Mouse (Mus musculus): ENCODE measurements around the gene Shisa6. TPM values are rescaled to one million over a fixed set of nuclear protein-coding genes. Genes with fewer than 3 reads are reported as not detected.

Gene Shisa6
- polyA plus RNA-seq, 1 experiment from 2014 or later = 0.37 TPM

DNA sequence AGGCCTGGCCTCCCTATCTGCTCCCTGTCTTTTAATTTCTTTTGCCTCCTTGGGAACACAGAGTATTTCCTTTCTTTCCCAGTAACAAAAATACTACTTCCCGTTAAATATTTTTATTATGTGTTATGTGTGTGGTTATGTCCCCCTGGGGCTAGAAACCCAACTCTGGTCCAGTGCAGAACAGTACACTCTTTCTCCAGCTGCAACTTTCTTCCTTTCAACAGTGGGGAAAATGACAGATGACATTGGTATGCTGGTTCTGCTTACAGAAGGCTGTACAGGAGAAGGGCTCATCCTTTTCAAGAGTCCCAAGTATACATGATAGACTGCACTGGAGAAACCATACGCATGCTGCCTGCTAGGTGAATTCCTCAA is 251.1 kb downstream of the Shisa6 start:
- no peak overlapping the region for H3K27ac ChIP-seq

DNA sequence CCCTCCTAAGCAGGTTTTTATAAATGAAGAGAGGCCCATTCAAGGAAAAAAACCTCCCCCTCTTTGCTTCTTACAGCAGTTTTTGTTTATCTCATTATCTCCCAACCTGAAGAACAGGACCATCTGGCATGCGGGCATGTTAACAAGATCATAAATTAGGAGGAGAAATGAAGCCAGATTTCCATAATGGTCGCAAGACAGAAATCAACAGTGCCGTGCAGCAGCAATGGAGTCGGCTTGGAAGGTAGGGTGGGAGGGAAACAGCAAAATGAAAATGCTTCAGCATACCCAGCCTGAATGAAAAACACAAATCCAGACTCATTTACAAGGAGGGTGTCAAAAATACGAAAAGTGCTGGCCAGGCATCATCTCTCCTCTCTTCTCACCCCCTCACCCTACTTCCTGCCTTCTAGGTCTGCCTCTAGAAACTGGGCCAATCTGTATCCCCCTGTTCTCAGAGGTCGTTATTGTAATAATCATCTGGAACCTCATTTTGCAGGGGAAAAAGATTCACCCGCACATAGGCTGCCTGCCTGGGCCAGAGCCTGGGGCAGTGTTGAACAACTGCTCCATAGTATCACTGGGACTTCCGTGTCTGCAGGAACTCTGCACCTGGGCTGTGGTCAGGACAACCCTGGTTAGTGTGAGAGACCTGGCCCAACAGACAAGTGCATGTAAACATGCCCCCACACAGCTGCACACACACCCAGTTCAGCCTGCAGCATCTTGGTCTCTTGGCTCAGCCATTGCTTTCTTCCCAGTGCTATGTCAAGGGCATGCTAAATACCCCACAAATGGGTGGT is 251.7 kb downstream of the Shisa6 start:
- H3K4me1 ChIP-seq (replicated peaks; ENCODE audit: insufficient read depth, low read length) = no peaks in the 10 kb centered on the region
- TF ChIP-seq CTCF (IDR thresholded peaks at IDR 0.05; ENCODE audit: low read depth) = no peak
- WGBS = 58% methylated on average over 8 of the region's 8 CpGs
- H3K9ac ChIP-seq (ENCODE audit: low read depth, low read length) = no peak overlapping the region
- no peak overlapping the region for H3K4me3 ChIP-seq (replicated peaks; ENCODE audit: low read depth, low read length)
- ATAC-seq (replicated peaks; ENCODE audit: low FRiP score, low read depth) (no peak), DNase-seq (ENCODE audit: low spot score) (no peak)
- H3K36me3 ChIP-seq (ENCODE audit: insufficient read depth, low read length) = no peaks in the 10 kb centered on the region
- H3K4me2 ChIP-seq (ENCODE audit: low read length) = no peak overlapping the region
- H3K9me3 ChIP-seq (replicated peaks; ENCODE audit: low read length) = no peaks in the 10 kb centered on the region
- no peaks in the 10 kb centered on the region for H3K27me3 ChIP-seq (ENCODE audit: insufficient read depth, low read length)
- no peak overlapping the region for H3K27ac ChIP-seq

More for the DNA sequence above, 251.1 kb downstream of the Shisa6 start:
- Histone ChIP-seq H3K36me3 (ENCODE audit: insufficient read depth, low read length) (no peaks in the 10 kb centered on the region), H3K9ac (ENCODE audit: low read depth, low read length) (no peak overlapping the region), H3K27me3 (ENCODE audit: insufficient read depth, low read length) (no peaks in the 10 kb centered on the region), H3K4me1 (replicated peaks; ENCODE audit: insufficient read depth, low read length) (no peaks in the 10 kb centered on the region), H3K9me3 (replicated peaks; ENCODE audit: low read length) (no peaks in the 10 kb centered on the region), H3K4me3 (replicated peaks; ENCODE audit: low read depth, low read length) (no peak overlapping the region), H3K4me2 (ENCODE audit: low read length) (no peak overlapping the region)
- DNase-seq (ENCODE audit: low spot score) (no peak), ATAC-seq (replicated peaks; ENCODE audit: low FRiP score, low read depth) (no peak)
- no peak for TF ChIP-seq CTCF (IDR thresholded peaks at IDR 0.05; ENCODE audit: low read depth)
- WGBS = 74% methylated on average over 2 of the region's 2 CpGs

DNA sequence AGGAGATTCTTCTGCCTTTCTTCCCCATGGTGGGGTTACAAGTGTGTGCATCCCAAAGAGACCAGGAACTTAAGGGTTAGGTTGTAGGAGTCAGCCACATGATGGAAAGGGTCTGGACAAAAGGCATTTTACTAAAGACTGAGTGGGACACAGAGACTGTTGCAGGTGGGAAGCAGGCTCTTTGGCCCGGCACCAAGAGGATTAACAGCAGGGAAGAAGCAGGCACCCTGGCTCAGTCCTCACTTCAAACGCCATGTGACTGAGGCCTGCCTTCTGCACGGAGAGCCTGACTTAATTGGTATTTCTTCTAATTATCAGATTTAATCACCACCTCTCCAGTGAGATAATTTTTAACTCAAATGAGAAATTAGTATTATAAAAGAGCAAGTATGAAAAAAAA is 258.7 kb downstream of the Shisa6 start:
- Histone ChIP-seq H3K4me2 (ENCODE audit: low read length) (no peak overlapping the region), H3K36me3 (ENCODE audit: insufficient read depth, low read length) (no peaks in the 10 kb centered on the region), H3K9ac (ENCODE audit: low read depth, low read length) (no peak overlapping the region), H3K27me3 (ENCODE audit: insufficient read depth, low read length) (no peaks in the 10 kb centered on the region), H3K27ac (no peak overlapping the region), H3K4me3 (replicated peaks; ENCODE audit: low read depth, low read length) (no peak overlapping the region), H3K4me1 (replicated peaks; ENCODE audit: insufficient read depth, low read length) (no peaks in the 10 kb centered on the region), H3K9me3 (replicated peaks; ENCODE audit: low read length) (no peaks in the 10 kb centered on the region)
- DNase-seq (ENCODE audit: low spot score) = no peak
- TF ChIP-seq CTCF (IDR thresholded peaks at IDR 0.05; ENCODE audit: low read depth) = no peak
- WGBS = 64% methylated on average over 3 of the region's 3 CpGs
- no peak for ATAC-seq (replicated peaks; ENCODE audit: low FRiP score, low read depth)

DNA sequence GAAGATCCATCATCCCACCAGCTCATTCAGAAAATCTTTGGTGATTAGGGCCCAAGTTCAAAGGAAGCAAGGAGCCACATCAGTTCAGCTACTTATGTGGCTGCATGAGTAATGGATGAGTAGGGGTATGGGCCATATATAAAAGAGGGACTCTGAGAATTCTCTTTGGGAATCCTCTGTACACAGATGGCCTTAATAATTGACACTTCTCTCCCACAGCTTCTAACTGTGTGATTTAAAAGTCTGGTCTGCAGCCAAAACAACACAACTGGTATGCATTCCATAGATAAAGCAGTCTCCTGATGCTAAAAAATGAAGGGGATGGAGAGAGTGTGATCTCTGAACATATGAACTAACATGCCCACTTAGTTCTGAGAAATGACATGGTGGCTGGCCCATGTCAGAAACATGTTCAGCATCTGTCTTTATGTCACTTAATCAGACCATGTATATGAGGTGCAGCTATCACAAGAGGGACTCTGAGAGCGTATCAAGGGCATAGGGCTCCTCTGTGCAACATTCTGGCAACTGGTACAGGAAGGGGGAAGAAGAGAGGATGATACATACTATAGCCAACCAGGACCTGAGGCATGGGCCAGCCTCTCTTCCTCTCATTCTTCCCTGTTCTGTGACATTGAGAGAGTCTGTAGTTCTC is 260.3 kb downstream of the Shisa6 start:
- WGBS = 71% methylated on average over 1 of the region's 1 CpGs
- no peak for DNase-seq (ENCODE audit: low spot score)
- no peaks in the 10 kb centered on the region for H3K4me1 ChIP-seq (replicated peaks; ENCODE audit: insufficient read depth, low read length)
- no peaks in the 10 kb centered on the region for H3K27me3 ChIP-seq (ENCODE audit: insufficient read depth, low read length)
- H3K4me3 ChIP-seq (replicated peaks; ENCODE audit: low read depth, low read length) = no peak overlapping the region
- ATAC-seq (replicated peaks; ENCODE audit: low FRiP score, low read depth) = no peak
- H3K4me2 ChIP-seq (ENCODE audit: low read length) = no peak overlapping the region
- no peaks in the 10 kb centered on the region for H3K36me3 ChIP-seq (ENCODE audit: insufficient read depth, low read length)
- H3K27ac ChIP-seq = no peak overlapping the region
- TF ChIP-seq CTCF (IDR thresholded peaks at IDR 0.05; ENCODE audit: low read depth) = no peak
- no peak overlapping the region for H3K9ac ChIP-seq (ENCODE audit: low read depth, low read length)
- no peaks in the 10 kb centered on the region for H3K9me3 ChIP-seq (replicated peaks; ENCODE audit: low read length)

DNA sequence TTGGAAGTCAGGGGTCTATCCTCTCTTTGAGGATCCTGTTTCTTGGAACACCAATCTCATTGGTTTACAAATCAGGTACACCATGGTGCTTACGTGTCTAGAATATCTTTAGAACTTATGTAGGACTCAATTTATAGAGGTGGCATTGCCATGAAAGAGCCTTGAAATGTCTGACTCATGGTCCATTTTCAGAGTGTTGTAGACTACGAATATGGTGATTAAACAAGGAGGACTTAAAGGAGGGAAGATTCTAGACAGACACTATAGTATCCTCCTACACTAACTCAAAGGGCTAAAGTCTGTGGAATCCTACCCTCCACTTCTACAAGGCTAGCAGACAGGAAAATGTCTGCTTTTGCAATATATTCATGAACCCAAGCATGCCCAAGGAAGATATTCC is 265.6 kb downstream of the Shisa6 start:
- 83% methylated on average over 2 of the region's 2 CpGs for WGBS
- Histone ChIP-seq H3K27ac (no peak overlapping the region), H3K27me3 (ENCODE audit: insufficient read depth, low read length) (no peaks in the 10 kb centered on the region), H3K9ac (ENCODE audit: low read depth, low read length) (no peak overlapping the region), H3K9me3 (replicated peaks; ENCODE audit: low read length) (no peaks in the 10 kb centered on the region), H3K4me2 (ENCODE audit: low read length) (no peak overlapping the region), H3K36me3 (ENCODE audit: insufficient read depth, low read length) (no peaks in the 10 kb centered on the region), H3K4me3 (replicated peaks; ENCODE audit: low read depth, low read length) (no peak overlapping the region), H3K4me1 (replicated peaks; ENCODE audit: insufficient read depth, low read length) (no peaks in the 10 kb centered on the region)
- no peak for TF ChIP-seq CTCF (IDR thresholded peaks at IDR 0.05; ENCODE audit: low read depth)
- ATAC-seq (replicated peaks; ENCODE audit: low FRiP score, low read depth) (no peak), DNase-seq (ENCODE audit: low spot score) (no peak)

DNA sequence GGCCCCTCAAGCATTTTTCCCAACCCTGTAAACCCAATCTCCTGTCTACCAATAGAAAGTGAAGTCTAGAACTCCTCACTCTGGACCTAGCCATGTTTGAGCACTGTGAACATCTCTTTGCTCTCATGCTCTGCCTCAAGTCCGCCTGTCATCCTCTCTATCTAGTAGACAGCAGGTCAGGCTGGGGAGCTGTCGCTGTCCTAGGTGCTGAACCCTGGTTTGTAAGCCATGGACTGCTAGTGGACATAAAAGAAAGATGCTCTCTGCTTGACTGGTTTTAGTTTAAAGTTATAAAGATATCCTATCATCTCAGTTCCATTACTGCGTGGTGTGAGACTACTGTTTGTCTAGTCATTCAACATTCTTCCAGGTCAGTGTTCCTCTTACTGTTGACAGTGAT is 266.9 kb downstream of the Shisa6 start:
- 16% methylated on average over 3 of the region's 3 CpGs for WGBS
- peak; percentile 84 for DNase-seq (ENCODE audit: low spot score)
- H3K9me3 ChIP-seq (replicated peaks; ENCODE audit: low read length) = no peaks in the 10 kb centered on the region

More for the DNA sequence above, 266.9 kb downstream of the Shisa6 start:
- TF ChIP-seq CTCF (IDR thresholded peaks at IDR 0.05; ENCODE audit: low read depth) = no peak
- H3K4me3 ChIP-seq (replicated peaks; ENCODE audit: low read depth, low read length) = no peak overlapping the region
- H3K27ac ChIP-seq = no peak overlapping the region
- H3K4me2 ChIP-seq (ENCODE audit: low read length) = no peak overlapping the region
- no peaks in the 10 kb centered on the region for H3K4me1 ChIP-seq (replicated peaks; ENCODE audit: insufficient read depth, low read length)
- no peaks in the 10 kb centered on the region for H3K27me3 ChIP-seq (ENCODE audit: insufficient read depth, low read length)
- no peaks in the 10 kb centered on the region for H3K36me3 ChIP-seq (ENCODE audit: insufficient read depth, low read length)
- no peak for ATAC-seq (replicated peaks; ENCODE audit: low FRiP score, low read depth)
- H3K9ac ChIP-seq (ENCODE audit: low read depth, low read length) = no peak overlapping the region

All from kidney, postnatal 0 days (tissue).